Mouse (Mus musculus) limb, embryonic 14.5 days (tissue): ENCODE results near the gene Gpat2. TPM values are rescaled to one million over a fixed set of nuclear protein-coding genes. Genes with fewer than 3 reads are reported as not detected.

Experiments
- ATAC-seq: fragments of 200-750 bp; cut with Nextera tagmentation; 2 replicates; pipeline ENCODE4 v1.8.0; 2017; ENCODE audit warnings: low read depth, moderate number of reproducible peaks, moderate TSS enrichment; ENCODE audit not compliant: low FRiP score
- DNase-seq: peaks from one replicate; pipeline ENCODE4 v3.0.0-alpha.2; 2015; ENCODE audit warnings: low spot score
- H3K27ac ChIP-seq: fragments of 300-500 bp; sonication (generic); replicated peaks from 2 replicates; pipeline ENCODE4 v1.5.1; 2014; ENCODE audit warnings: low read depth, mild to moderate bottlenecking, low read length, moderate library complexity, mixed read lengths
- H3K27me3 ChIP-seq: fragments of 300-500 bp; sonication (generic); 2 replicates; pipeline ENCODE4 v1.6.1; 2014; ENCODE audit warnings: low read length, mixed read lengths; ENCODE audit not compliant: control insufficient read depth, insufficient read depth
- H3K36me3 ChIP-seq: fragments of 300-500 bp; sonication (generic); 2 replicates; pipeline ENCODE4 v1.6.1; 2014; ENCODE audit warnings: mild to moderate bottlenecking, low read length, moderate library complexity, mixed read lengths; ENCODE audit not compliant: control insufficient read depth, insufficient read depth
- H3K4me1 ChIP-seq: fragments of 300-500 bp; sonication (generic); 2 replicates; pipeline ENCODE4 v1.6.1; 2014; ENCODE audit warnings: antibody characterized with exemption, low read length, mixed read lengths; ENCODE audit not compliant: control insufficient read depth, insufficient read depth
- H3K4me2 ChIP-seq: fragments of 300-500 bp; sonication (generic); replicated peaks from 2 replicates; pipeline ENCODE4 v1.6.1; 2014; ENCODE audit warnings: low read depth, mild to moderate bottlenecking, low read length, moderate library complexity; ENCODE audit not compliant: severe bottlenecking
- H3K4me3 ChIP-seq: fragments of 300-500 bp; sonication (generic); replicated peaks from 2 replicates; pipeline ENCODE4 v1.5.1; 2014; ENCODE audit warnings: low read length
- H3K9ac ChIP-seq: fragments of 300-500 bp; sonication (generic); 2 replicates; pipeline ENCODE4 v1.6.1; 2014; ENCODE audit warnings: mild to moderate bottlenecking, low read depth, low read length, moderate library complexity; ENCODE audit not compliant: severe bottlenecking
- H3K9me3 ChIP-seq: fragments of 300-500 bp; sonication (generic); 2 replicates; pipeline ENCODE4 v1.6.1; 2016; ENCODE audit warnings: low read length; ENCODE audit not compliant: control insufficient read depth
- POLR2A ChIP-seq: fragments of 200-500 bp; IDR thresholded peaks from 2 replicates; pipeline ENCODE4 v1.8.0; 2012; ENCODE audit warnings: inconsistent platforms, mild to moderate bottlenecking, moderate library complexity, borderline replicate concordance; ENCODE audit not compliant: insufficient read depth, insufficient read length; ENCODE audit errors: extremely low read depth
- WGBS: fragments of 180-500 bp; shearing (Covaris S2); extraction: QIAGEN DNeasy Blood & Tissue Kit; methylation state at CpG from one replicate; pipeline ENCODE4 v1.1.7; 2014; 5-methylcytosine and 5-hydroxymethylcytosine counted together
- polyA plus RNA-seq, 2 experiments: library from polyadenylated mRNA; depleted of rRNA in 1 of 2; stranded (reverse) in 1 of 2; unstranded in 1 of 2; fragments of >200 nt; fragmentation: Nextera tagmentation in 1 of 2; extraction: Ambion mirVana in 1 of 2; gene quantifications; 2 replicates each; pipeline versions ENCODE4 v1.2.1 to v1.2.3; 2012 to 2014

Gpat2 gene
- polyA plus RNA-seq, 2 experiments = 0.31 to 0.39 TPM

DNA sequence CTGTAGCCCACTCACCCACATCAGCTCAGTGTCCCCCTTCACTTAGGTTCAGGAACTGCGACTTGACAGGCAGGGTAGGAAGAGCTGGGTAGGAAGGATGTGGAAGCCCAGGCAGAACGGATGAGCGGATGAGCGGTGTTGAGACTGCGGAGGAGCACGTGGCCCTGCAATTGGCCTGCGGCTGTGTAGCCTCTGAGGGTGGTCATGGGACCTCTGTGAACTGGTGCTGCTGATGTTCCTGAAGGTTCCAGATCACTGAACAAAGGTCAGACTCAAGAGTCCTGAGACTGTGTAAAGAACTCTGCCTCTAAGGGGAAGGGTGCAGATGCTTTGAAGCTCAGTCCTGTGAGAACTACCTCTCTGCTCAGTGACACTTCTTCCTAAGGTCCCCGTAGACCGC lies 28.1 kb downstream of the Gpat2 start:
- no peaks in the 10 kb centered on the region for H3K9me3 ChIP-seq
- H3K36me3 ChIP-seq = no peaks in the 10 kb centered on the region
- H3K27me3 ChIP-seq = no peaks in the 10 kb centered on the region
- no peak overlapping the region for H3K9ac ChIP-seq
- WGBS = 77% methylated on average over 9 of the region's 9 CpGs
- H3K4me1 ChIP-seq = no peaks in the 10 kb centered on the region
- H3K4me3 ChIP-seq = no peak overlapping the region
- no peak for DNase-seq
- H3K27ac ChIP-seq = no peak overlapping the region
- no peak for ATAC-seq
- no peak overlapping the region for H3K4me2 ChIP-seq
- TF ChIP-seq POLR2A = no peak

DNA sequence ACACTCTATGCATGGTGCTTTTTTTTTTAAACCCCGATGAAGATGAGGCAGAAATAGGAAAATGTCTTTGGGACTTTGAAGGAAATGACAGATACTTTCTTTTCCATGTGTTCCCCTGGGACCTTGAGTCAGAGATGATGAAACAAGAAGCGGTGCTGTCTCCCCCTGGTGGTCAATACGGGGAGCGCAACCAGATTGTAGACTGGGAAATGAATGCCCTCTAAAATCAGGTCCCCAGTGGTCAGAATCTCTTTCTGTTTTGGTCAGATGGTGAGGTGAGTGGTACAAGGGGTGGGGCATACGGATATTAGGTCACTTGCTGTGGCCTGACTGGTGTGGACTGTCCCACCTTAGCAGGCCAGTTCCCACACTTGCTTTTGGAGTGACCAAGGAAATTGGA lies 28.8 kb downstream of the Gpat2 start:
- Histone ChIP-seq H3K4me1 (no peaks in the 10 kb centered on the region), H3K9me3 (no peaks in the 10 kb centered on the region), H3K4me2 (no peak overlapping the region), H3K36me3 (no peaks in the 10 kb centered on the region), H3K27ac (no peak overlapping the region), H3K9ac (no peak overlapping the region), H3K27me3 (no peaks in the 10 kb centered on the region), H3K4me3 (no peak overlapping the region)
- DNase-seq (peak; percentile 61), ATAC-seq (no peak)
- 8% methylated on average over 5 of the region's 5 CpGs for WGBS
- no peak for TF ChIP-seq POLR2A

DNA sequence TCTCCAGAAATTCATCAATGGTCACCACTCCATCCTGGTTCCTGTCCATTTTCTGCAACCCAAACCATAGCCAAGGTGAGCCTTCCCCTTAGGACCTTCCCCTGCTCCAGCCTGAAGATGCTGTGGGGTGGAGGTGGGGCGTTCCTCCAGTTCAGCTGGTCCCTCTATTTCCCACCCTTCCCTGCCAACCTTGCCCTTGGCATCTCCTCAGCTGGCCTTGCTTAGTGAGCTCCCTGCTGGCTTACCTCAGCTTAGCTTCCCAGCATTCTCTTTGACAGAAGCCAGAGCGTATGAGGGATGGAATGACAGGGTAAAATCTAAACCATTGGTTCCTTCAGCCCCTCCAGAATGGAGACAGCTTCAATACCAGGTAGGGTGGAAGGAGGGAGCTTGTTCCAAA lies 34.3 kb downstream of the Gpat2 start:
- Histone ChIP-seq H3K9ac (no peak overlapping the region), H3K4me2 (no peak overlapping the region), H3K27ac (no peak overlapping the region), H3K4me3 (no peak overlapping the region), H3K27me3 (no peaks in the 10 kb centered on the region), H3K36me3 (no peaks in the 10 kb centered on the region), H3K4me1 (no peaks in the 10 kb centered on the region), H3K9me3 (no peaks in the 10 kb centered on the region)
- 70% methylated on average over 2 of the region's 2 CpGs for WGBS
- TF ChIP-seq POLR2A = no peak
- no peak for ATAC-seq
- no peak for DNase-seq

DNA sequence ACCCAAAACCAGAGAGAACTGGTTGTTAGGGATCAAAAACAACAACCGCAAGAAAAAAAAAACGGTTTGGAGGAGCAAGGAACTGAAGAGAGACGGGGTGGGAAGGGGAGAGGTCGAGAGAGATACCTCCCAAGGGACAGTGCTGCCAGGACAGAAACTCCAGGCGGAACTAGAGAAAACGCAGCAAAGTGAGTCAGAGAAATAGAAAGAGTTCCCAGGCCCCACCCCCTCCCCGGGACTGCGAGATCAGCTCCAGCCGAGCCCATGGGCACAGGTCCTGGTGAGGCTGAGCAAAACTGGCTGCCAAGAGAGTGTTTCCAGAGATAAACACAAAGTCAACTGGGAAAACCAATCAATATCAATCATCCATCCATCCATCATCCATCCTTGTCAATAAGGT lies 36.4 kb downstream of the Gpat2 start:
- Histone ChIP-seq H3K9me3 (no peaks in the 10 kb centered on the region), H3K27ac (no peak overlapping the region), H3K27me3 (no peaks in the 10 kb centered on the region), H3K9ac (no peak overlapping the region), H3K4me2 (no peak overlapping the region), H3K4me1 (no peaks in the 10 kb centered on the region), H3K36me3 (no peaks in the 10 kb centered on the region), H3K4me3 (no peak overlapping the region)
- ATAC-seq (no peak), DNase-seq (no peak)
- 53% methylated on average over 9 of the region's 9 CpGs for WGBS
- no peak for TF ChIP-seq POLR2A

DNA sequence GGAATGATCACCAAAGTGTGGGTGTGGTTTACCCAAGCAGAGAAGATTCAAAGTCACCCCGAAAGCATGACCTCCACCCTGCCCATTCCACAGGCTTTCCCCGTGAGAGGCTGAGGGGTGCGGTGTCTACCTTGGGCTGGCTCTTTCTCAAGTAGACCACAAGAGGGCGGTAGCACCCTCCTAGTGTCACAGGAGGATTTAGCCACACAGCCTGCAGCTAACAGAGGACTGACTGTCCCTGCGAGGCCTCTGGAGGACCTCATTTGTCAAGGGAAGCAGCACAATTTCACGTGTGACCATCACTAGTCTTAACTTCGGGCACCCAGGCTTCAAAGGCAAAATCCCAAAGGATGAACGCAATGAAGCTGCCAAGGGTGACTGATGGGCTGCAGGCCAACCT lies 37.3 kb downstream of the Gpat2 start:
- Histone ChIP-seq H3K9ac (no peak overlapping the region), H3K4me1 (no peaks in the 10 kb centered on the region), H3K9me3 (no peaks in the 10 kb centered on the region), H3K27me3 (no peaks in the 10 kb centered on the region), H3K4me3 (no peak overlapping the region), H3K27ac (no peak overlapping the region), H3K4me2 (no peak overlapping the region), H3K36me3 (no peaks in the 10 kb centered on the region)
- 8% methylated on average over 8 of the region's 8 CpGs for WGBS
- DNase-seq (peak; percentile 63), ATAC-seq (peak; percentile 59; the same call in 1 of the 2 replicates)
- TF ChIP-seq POLR2A = no peak

DNA sequence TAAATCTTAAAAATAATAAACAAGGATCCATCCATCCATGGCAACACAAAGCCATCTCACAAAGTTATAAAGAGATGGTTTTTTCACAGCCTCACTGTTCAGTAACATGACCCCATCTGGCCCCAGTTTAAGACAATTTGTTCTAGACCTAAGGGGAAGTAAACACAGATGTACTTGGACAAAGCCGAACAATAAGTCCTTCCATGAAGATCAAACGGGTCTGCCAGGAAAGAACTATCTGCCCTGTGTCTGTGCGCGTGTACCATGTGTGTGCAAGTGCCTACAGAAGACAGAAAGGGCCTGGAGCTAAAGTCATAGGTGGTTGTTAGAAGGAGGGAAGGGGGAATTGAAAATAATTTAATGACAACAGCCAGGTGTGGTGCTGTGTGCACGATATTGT lies 45.2 kb downstream of the Gpat2 start:
- no peak overlapping the region for H3K4me2 ChIP-seq
- no peak overlapping the region for H3K4me3 ChIP-seq
- H3K4me1 ChIP-seq = no peaks in the 10 kb centered on the region
- no peak for DNase-seq
- TF ChIP-seq POLR2A = no peak
- 75% methylated on average over 5 of the region's 5 CpGs for WGBS
- no peaks in the 10 kb centered on the region for H3K9me3 ChIP-seq
- no peaks in the 10 kb centered on the region for H3K36me3 ChIP-seq
- no peak for ATAC-seq
- H3K27me3 ChIP-seq = no peaks in the 10 kb centered on the region
- no peak overlapping the region for H3K27ac ChIP-seq
- H3K9ac ChIP-seq = no peak overlapping the region
